Mouse (Mus musculus): Measurements from ENCODE around the gene Adgrl4. TPM values are rescaled to one million over a fixed set of nuclear protein-coding genes. Genes with fewer than 3 reads are reported as not detected.

Gene Adgrl4
- polyA plus RNA-seq, 1 experiment from 2014 or later = 5.4 TPM

DNA sequence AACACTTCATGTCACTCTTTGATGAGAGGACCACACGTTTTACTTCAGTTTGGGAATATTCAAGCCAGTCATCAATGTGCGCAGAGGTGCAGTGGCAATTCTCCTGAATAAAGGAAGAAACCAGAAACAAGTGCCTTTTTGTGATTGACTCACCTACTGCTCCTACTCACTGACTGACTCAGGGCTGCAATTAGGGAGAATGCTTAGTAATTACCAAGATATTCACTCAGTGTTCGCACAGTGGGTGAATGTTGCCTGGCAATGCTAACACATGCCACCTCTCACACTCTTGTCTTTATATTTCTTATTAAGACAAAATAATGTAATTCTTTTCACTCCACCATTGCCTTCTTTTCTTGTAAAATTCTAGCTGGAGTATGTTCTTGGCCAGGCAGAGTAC lies 138.5 kb downstream of the Adgrl4 start:
- H3K4me3 ChIP-seq = no peak overlapping the region

DNA sequence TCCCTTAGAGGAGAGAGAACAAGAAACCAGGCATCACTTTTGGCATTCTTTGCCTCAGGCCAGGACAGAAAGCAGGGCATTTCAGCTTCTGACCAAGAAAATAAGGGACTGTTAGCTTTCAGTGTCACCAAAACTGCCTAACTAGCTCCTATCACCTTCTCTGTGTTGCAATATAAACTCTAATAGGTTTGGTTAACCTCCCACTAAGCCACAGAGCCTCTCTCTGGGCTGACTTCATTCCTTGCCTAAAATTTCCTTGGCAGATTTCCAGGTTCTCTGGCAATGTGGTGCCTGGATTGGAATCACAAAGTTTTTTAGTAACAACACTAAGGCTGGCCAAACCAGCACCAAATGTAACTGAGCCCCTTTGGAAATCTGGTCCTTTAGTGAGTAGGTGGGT lies 154.2 kb downstream of the Adgrl4 start:
- Histone ChIP-seq H3K9ac (no peak overlapping the region), H3K27me3 (no peaks in the 10 kb centered on the region), H3K9me3 (no peaks in the 10 kb centered on the region), H3K4me2 (no peak overlapping the region), H3K27ac (no peak overlapping the region), H3K36me3 (no peaks in the 10 kb centered on the region), H3K4me3 (no peak overlapping the region), H3K4me1 (no peaks in the 10 kb centered on the region)
- no peak for ATAC-seq (ENCODE audit: insufficient number of reproducible peaks, insufficient read depth, low FRiP score, low TSS enrichment, low read depth)

More for the DNA sequence above, 138.5 kb downstream of the Adgrl4 start:
- Histone ChIP-seq H3K4me1 (no peaks in the 10 kb centered on the region), H3K4me2 (no peak overlapping the region), H3K36me3 (no peaks in the 10 kb centered on the region), H3K27me3 (no peaks in the 10 kb centered on the region), H3K27ac (no peak overlapping the region), H3K9ac (no peak overlapping the region), H3K9me3 (no peaks in the 10 kb centered on the region)
- 81% methylated on average over 3 of the region's 3 CpGs for WGBS
- ATAC-seq (ENCODE audit: insufficient number of reproducible peaks, insufficient read depth, low FRiP score, low TSS enrichment, low read depth) = no peak
